Mouse (Mus musculus) brain, embryonic 14.5 days (tissue): Measurements from ENCODE around the gene Unc119. TPM values are rescaled to one million over a fixed set of nuclear protein-coding genes. Genes with fewer than 3 reads are reported as not detected.

Experiments used
- DNase-seq: peaks from one replicate; pipeline ENCODE4 v3.0.0-alpha.2; 2011; ENCODE audit warnings: low read depth
- CTCF ChIP-seq: fragments of 200-500 bp; IDR thresholded peaks from 2 replicates; pipeline ENCODE4 v1.5.1; 2012; ENCODE audit warnings: inconsistent platforms, mild to moderate bottlenecking, moderate library complexity, borderline replicate concordance; ENCODE audit not compliant: insufficient read depth, insufficient read length; ENCODE audit errors: extremely low read depth
- POLR2A ChIP-seq: fragments of 200-500 bp; IDR thresholded peaks from 2 replicates; pipeline ENCODE4 v1.6.1; 2012; ENCODE audit warnings: mild to moderate bottlenecking, inconsistent platforms, borderline replicate concordance; ENCODE audit not compliant: poor library complexity, insufficient read depth, insufficient read length, severe bottlenecking; ENCODE audit errors: extremely low read depth
- polyA plus RNA-seq: library from polyadenylated mRNA; depleted of rRNA; stranded (reverse); fragments of >200 nt; gene quantifications from 2 replicates; pipeline ENCODE4 v1.2.3, GENCODE M21; 2012

The Unc119 gene
- polyA plus RNA-seq, 1 experiment, result 137 TPM

DNA sequence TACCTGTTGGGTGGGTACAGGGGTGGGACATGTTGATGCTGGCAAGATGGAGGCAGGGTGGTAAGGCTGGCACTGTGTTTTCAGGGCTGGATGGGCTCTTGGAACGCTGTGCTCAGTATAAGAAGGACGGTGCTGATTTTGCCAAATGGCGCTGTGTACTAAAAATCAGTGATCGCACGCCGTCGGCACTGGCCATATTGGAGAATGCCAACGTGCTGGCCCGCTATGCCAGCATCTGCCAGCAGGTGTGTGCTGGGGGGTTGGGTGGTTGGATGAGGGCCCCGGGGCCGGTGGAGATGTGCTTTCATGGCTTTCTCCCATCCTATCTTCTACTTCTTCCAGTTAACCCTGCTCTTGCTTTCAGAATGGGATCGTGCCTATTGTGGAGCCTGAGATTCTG lies 18.3 kb upstream of the Unc119 start:
- DNase-seq, result no peak
- TF ChIP-seq POLR2A (no peak), CTCF (no peak)

DNA sequence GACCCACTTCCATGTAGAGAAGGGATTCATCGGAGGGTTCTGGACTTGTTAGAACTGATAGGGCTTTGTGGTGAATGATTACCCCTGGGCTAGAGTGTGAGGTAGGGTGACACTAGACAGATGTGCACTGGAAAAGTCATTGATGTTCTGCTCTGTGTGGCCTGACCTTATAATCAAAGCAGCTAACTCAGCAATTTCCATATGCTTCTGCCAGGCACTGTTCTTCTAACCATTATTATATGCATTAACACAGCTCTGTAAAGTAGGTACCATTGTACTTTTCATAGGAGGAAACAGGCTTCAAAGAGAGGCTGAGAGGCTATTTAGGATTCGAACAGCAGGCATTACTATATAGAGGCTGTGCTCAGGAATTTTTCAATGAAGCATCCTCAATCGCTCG lies 16.1 kb upstream of the Unc119 start:
- no peak for TF ChIP-seq CTCF
- TF ChIP-seq POLR2A, result no peak

DNA sequence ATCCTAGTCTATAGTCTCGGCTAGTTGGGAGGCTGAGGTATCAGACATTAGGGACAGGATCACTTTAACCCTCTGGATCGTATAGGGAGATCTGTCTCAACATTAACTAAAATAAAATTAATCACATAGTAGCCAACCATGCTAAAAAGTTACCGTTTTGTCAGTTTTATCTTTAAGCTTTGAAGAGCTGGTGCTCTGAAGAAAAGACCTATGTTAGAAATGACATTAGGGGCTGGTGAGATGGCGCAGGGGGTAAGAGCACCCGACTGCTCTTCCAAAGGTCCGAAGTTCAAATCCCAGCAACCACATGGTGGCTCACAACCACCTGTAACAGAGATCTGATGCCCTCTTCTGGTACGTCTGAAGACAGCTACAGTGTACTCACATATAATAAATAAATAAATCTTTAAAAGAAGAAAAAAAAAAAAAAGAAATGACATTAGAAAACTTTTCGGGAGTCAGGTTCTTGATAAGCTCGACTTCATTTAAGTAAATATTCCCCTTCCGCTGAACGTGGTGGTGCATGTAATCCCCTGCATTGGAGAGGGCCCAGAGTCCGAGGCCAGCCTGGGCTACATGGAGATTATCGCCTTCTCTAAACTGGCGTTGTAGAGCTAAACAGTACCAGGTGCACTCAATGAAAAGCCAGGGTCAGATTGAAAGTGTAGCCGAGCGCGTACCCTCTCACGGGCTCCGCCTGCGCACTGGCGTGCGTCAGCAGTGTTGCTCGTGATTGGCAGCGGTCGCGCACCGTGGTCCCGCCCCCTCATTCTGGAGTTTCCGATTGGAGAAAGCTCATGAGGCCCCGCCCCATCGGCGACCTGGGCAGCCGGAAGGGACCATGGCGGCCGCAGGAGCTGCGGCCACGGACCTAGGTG lies 15.4 kb upstream of the Unc119 start, which contains the start of gene Pigs:
TSS of gene Pigs (plus strand) at position 782 of the 878 bp plus-strand sequence.
- peak; percentile 98 for DNase-seq
- TF ChIP-seq CTCF, result no peak
- TF ChIP-seq POLR2A, result peak; percentile 68; the same call in 1 of the 2 replicates

More for the DNA sequence above, 16.1 kb upstream of the Unc119 start:
- DNase-seq, result no peak

DNA sequence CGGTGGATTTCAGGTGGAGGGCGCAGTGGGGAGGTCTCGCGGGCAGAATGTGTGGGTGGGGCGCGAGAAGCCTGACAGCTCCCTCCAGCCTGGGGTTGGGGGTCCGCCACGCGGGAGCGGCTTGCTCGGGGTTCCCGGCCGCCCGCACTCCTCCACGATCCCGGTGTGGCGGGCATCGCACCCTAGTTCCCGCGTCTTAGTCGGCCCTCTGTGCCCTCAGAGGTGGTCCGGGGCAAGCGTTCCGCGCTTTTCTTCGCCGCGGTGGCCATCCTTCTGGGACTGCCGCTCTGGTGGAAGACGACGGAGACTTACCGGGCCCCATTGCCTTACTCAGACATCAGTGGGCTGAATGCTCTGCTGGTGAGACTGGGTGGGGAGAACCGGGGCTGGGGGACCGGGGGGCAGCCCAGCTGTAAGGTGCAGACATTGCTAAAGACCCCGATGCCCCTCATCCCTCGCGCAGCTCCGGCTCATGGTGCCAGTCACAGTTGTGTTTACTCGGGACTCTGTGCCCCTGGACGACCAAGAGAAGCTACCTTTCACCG lies 14.7 kb upstream of the Unc119 start:
- TF ChIP-seq CTCF (no peak), POLR2A (no peak)
- DNase-seq, result no peak

DNA sequence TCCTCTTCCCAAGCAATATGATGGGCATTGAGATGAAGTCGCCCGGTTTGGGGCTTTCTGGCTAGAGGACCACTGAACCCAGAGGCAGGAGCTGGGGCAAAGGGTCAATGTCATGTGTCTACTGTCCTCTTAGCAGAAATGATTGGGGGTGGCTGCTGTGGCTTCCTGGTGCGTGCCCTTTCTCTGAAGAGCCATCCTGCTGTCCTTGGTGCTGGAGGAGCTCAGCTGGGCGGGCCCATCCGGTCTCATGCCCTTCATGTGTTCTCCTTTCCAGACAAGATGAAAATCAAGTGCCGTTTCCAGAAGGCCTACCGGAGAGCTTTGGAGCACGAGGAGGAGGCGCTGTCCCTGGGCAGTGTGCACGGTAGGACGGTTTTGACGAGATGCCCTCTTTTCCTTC lies 10.6 kb upstream of the Unc119 start:
- no peak for TF ChIP-seq CTCF

DNA sequence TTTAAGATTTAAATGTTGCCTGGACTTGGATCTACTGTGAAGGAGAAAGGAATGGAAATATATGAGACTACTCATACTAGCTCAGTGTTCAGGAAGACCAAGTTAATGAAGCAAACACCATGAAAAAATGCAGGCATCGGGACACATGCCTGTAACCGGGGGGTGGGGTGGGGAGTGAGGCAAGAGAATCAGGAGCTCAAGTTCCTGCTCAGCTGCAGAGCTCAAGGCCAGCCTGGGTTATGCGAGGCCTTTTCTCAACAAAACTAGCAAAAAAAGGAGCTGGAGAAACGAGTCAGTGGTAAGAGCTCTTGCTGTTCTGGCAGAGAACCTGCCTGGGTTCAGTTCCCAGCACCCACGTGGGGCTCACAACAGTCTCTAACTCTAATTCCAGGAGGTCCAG lies 9.3 kb upstream of the Unc119 start:
- TF ChIP-seq POLR2A (no peak), CTCF (no peak)
- no peak for DNase-seq

More for the DNA sequence above, 10.6 kb upstream of the Unc119 start:
- DNase-seq, result no peak

DNA sequence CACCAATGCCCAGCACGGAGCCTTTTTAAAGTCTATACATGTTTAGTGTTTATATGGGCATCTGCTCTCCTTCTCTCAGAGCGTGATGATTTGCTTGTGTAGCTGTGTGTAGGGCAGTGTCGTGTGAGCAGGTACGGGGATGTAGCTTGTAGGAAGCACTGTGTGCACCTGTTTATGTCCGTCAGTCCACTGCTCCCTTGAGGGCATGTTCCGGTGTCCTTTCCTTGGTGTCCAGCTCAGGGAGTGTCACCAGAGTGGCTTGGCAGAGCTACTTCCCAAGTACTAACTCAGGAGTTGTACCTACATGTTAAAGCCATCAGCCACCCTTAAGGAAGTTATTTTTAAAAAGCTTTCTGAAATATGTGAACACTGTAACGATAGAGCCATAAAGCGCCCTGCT lies 6.2 kb upstream of the Unc119 start:
- TF ChIP-seq CTCF (no peak), POLR2A (no peak)
- no peak for DNase-seq

DNA sequence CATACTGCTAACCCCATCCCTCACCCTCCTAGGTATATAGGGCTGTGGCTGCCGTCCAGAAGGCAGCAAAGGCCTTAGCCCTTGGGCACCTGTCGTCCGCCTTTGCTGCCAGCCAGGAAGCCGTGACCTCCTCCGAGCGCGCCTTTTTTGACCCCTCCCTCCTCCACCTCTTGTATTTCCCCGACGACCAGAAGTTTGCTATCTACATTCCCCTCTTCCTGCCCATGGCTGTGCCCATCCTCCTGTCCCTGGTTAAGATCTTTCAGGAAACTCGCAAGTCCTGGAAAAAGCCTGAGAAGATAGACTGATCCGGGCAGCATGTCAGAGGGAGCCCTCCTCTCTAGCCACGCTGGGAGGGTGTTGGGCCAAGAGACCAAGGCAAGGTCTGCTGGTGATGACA lies 1.6 kb upstream of the Unc119 start:
- no peak for TF ChIP-seq POLR2A
- no peak for TF ChIP-seq CTCF
- no peak for DNase-seq

DNA sequence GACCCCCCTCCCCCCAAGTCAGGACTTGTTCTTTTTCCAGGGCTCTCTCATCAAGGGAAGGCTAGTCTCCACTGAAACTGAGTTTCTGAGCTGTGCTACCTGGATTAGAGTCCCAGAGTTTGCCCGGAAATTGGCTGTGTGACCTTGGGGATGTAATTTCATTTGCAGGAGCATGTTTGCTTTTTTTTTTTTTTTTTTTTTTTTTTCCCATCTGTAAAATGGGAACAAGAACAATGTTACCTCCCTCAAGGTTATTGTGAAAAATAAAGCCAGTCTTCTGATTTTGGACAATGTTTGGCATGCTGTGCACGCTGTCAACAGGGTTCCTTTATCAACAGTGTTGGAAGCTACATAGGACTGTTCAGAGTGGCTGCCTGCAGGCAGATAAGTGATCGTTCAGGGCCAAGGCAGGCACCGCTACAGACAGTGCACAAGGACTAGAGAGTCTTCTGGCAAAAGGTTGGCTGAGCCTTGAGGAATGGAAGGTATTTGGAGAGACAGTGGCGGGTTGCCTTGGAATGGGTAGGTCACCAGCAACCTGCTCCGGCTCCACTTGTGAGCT lies 1.1 kb downstream of the Unc119 start:
- peak; percentile 13 for DNase-seq
- no peak for TF ChIP-seq CTCF
- no peak for TF ChIP-seq POLR2A

DNA sequence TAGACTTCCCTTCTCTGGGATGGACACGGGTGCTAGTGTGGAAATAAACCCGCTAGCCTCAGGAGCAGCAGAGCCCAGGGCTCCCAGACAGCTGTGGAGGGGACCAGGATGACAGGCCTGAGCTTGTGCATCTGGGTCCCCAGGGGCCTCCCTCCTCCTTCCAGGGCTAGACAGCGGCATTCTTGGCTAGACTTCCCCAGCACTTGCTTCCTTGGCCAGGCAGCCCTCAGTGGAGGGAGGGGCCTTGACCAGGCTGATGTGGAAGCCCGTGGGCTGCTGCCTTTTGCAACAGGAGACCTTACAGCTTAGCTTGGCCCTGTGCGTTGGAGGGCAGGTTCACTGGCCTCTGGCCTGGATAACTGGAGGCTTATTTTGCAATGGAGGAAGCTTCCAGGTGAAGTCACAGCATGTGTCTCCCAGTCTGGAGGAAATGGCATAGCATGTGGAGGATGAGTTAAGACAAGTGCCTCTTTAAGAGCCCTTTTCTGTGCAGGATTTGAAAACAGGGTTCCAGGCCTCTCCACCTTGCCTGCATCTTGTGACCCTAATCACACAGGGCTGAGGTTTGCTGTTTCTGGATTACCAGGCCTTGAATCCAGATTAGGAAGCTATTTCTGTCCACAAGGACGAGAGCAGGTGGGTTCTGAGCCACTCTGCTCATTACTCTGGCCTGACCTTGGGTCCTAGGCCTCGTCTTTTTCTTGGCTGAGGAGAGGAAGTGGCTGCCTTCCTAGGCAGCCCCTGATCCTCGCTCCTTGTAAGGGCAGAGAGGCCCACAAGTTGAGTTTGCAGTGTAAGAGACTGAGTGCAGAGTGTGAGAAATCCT lies 1.8 kb downstream of the Unc119 start:
- peak; percentile 33 for DNase-seq
- TF ChIP-seq POLR2A, result no peak
- TF ChIP-seq CTCF, result no peak

DNA sequence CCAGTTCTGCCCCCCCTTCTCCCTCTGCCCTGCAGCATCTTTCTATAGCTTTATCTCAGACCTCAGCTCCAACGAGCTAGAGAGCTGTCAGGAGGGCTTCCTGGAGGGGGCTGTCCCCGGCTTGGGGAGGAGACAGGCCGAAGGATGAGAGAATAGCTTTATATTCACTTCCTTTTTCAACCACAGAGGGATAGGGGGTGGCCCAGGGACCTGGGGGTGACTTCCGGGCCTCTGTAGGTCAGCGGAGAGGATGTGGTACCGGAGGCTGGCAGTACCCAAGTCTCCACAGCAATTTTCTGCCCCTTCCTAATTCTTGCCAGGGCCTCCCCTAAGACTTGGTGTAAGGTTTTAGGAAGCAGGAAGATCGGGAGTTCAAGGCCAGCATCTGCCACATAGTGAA lies 2.5 kb downstream of the Unc119 start:
- DNase-seq, result no peak
- TF ChIP-seq CTCF (no peak), POLR2A (no peak)

DNA sequence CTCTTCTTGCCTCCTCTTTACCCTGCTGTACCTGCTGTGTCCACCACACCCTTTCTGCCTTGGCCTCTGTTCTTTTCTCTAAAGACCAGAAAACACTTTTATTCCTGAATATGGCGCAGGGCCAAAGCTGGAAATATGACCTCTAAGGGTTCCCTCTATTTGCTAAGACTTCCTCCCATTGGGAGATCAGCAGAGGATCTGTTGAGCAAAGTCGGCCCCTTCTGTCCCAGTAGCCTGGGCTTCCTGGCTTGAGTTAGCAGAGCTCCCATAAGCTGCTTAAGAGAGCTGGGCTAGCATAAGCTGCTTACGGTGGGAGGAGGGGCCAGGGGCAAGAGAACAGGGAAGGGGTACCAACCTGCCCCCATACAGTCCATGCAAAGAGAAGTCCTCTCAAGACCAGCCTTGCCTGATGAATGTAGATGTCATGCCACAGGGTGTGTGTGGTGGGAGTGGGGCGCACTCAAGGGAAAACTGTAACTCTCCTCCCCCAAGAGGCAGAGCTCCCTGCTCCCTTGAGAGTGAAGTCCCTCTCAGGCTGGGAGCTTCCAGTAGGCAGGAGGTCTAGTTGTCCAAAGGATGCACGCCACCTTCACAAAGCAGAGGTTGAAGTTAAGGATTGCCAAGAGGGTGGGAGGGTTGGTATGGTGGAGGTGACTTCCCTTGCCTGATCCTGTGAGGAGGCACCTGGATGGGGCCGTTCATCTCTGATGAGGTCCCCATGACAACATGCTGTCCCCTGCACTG lies 3.2 kb downstream of the Unc119 start:
- peak; percentile 33 for DNase-seq
- TF ChIP-seq CTCF, result no peak
- TF ChIP-seq POLR2A, result no peak
